Mouse (Mus musculus): Measurements from ENCODE around the gene Cercam.
A peak's percentile ranks its signal among the peaks of the same experiment; 100 is the strongest.
"Not testable (repeated sequence)": the region's sequence is repeated elsewhere in the genome, so short reads cannot be mapped to it uniquely, and the experiment has no call there.

Gene Cercam

GRCm38 (mm10) chr2:29853736-29854135 lies 15.2 kb upstream of the Cercam start:
- DNase-seq (ENCODE audit: low read depth in 1 of 2, low spot score in 2 of 2) = no peak

- no peak for DNase-seq (ENCODE audit: low read depth in 1 of 2, low spot score in 2 of 2)
Measured at GRCm38 (mm10) chr2:29855585-29856210, 13.3 kb upstream of the Cercam start.

- no peak for DNase-seq (ENCODE audit: low read depth in 1 of 2, low spot score in 2 of 2)
Measured at GRCm38 (mm10) chr2:29856451-29857260, 12.3 kb upstream of the Cercam start.

- no peak for DNase-seq (ENCODE audit: low read depth in 1 of 2, low spot score in 2 of 2)
Measured at GRCm38 (mm10) chr2:29857341-29857740, 11.6 kb upstream of the Cercam start.

- DNase-seq (ENCODE audit: low read depth in 1 of 2, low spot score in 2 of 2) = no peak
Measured at GRCm38 (mm10) chr2:29857967-29858366, 11.0 kb upstream of the Cercam start.

GRCm38 (mm10) chr2:29858748-29859473 lies 10.1 kb upstream of the Cercam start:
- DNase-seq (ENCODE audit: low read depth in 1 of 2, low spot score in 2 of 2) = no peak

GRCm38 (mm10) chr2:29865125-29865524 lies 3.8 kb upstream of the Cercam start:
- DNase-seq (ENCODE audit: low read depth in 1 of 2, low spot score in 2 of 2) = no peak

- peak in 1 of 2 experiments; percentile 7 for DNase-seq (ENCODE audit: low read depth in 1 of 2, low spot score in 2 of 2)
Measured at GRCm38 (mm10) chr2:29869646-29870451, 885 bp downstream of the Cercam start.

- no peak for DNase-seq (ENCODE audit: low read depth in 1 of 2, low spot score in 2 of 2)
Measured at GRCm38 (mm10) chr2:29872581-29873295, 3.8 kb downstream of the Cercam start.

GRCm38 (mm10) chr2:29873801-29874200 lies 4.8 kb downstream of the Cercam start:
- no peak for DNase-seq (ENCODE audit: low read depth in 1 of 2, low spot score in 2 of 2)

- no peak for DNase-seq (ENCODE audit: low read depth in 1 of 2, low spot score in 2 of 2)
Measured at GRCm38 (mm10) chr2:29878061-29878460, 9.1 kb downstream of the Cercam start.

- DNase-seq (ENCODE audit: low read depth in 1 of 2, low spot score in 2 of 2) = no peak
Measured at GRCm38 (mm10) chr2:29879191-29879590, 10.2 kb downstream of the Cercam start.

- DNase-seq (ENCODE audit: low read depth in 1 of 2, low spot score in 2 of 2) = no peak
Measured at GRCm38 (mm10) chr2:29879964-29880830, 11.2 kb downstream of the Cercam start.

- DNase-seq (ENCODE audit: low read depth in 1 of 2, low spot score in 2 of 2) = not testable (repeated sequence)
Measured at GRCm38 (mm10) chr2:29886659-29887292, 17.8 kb downstream of the Cercam start.

- DNase-seq (ENCODE audit: low read depth in 1 of 2, low spot score in 2 of 2) = peak; percentile 100
Measured at GRCm38 (mm10) chr2:29889066-29889944, 20.3 kb downstream of the Cercam start, which contains the start of gene Odf2. Odf2 (plus strand) TSS chr2:29889221.

GRCm38 (mm10) chr2:29889991-29890833 lies 21.2 kb downstream of the Cercam start:
- DNase-seq (ENCODE audit: low read depth in 1 of 2, low spot score in 2 of 2) = peak; percentile 54 to 56

- no peak for DNase-seq (ENCODE audit: low read depth in 1 of 2, low spot score in 2 of 2)
Measured at GRCm38 (mm10) chr2:29891773-29892172, 22.8 kb downstream of the Cercam start.

All from monocyte, adult 2 months (primary cell).